Mouse (Mus musculus) megakaryocyte, embryonic 14.5 days (primary cell): ENCODE data around the gene Bhmt2.

Experiments
- FLI1 ChIP-seq: IDR thresholded peaks from 2 replicates; pipeline ENCODE4 v1.6.1; 2012; ENCODE audit warnings: low read length, inconsistent platforms, mixed read lengths
- GATA1 ChIP-seq: IDR thresholded peaks from 3 replicates; pipeline ENCODE4 v1.6.1; 2012; ENCODE audit warnings: mixed read lengths, low read length, inconsistent platforms, borderline replicate concordance

DNA sequence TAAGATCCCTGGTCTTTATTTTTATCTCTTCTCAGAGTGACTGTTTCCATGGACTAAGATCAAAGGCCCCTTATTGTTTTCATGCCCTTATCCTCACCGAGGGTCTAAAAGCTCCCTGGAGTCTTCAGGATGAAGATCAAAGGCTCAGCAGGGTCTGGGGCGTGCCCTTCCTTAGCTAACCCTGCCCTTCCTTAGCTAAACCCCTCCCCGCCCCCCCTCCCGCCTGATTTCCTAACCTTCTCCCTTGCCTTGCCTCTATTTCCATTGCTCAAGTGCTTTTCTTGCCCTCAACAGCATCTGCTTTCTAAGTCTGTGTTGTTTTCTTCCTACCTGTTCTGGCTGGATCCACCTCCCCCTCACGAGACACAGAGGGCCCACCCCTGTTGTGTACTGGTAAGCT, 13.2 kb upstream of the Bhmt2 start:
- no peak for TF ChIP-seq FLI1
- TF ChIP-seq GATA1 = no peak
